Mouse (Mus musculus) hindbrain, embryonic 11.5 days (tissue): ENCODE measurements at regions not wholly inside any gene's neighbourhood (a gene's known extent, or its start where the extent isn't known, plus 50 kb on each side); places are given as distances from the start of the nearest gene placed in this dataset.

Source experiments
- ATAC-seq: fragments of 200-750 bp; cut with Nextera tagmentation; 2 replicates; pipeline ENCODE4 v1.8.0; 2017; ENCODE audit warnings: mild to moderate bottlenecking, moderate TSS enrichment, moderate library complexity; ENCODE audit not compliant: low FRiP score
- DNase-seq: peaks from one replicate; pipeline ENCODE4 v3.0.0-alpha.2; 2015; ENCODE audit warnings: low spot score
- H3K27ac ChIP-seq: fragments of 300-500 bp; sonication (generic); 2 replicates; pipeline ENCODE4 v1.5.1; 2014; ENCODE audit warnings: mild to moderate bottlenecking, low read depth, low read length
- H3K27me3 ChIP-seq: fragments of 300-500 bp; sonication (generic); 2 replicates; pipeline ENCODE4 v1.6.1; 2014; ENCODE audit warnings: mild to moderate bottlenecking, low read length, moderate library complexity, mixed read lengths; ENCODE audit not compliant: control insufficient read depth, insufficient read depth
- H3K36me3 ChIP-seq: fragments of 300-500 bp; sonication (generic); 2 replicates; pipeline ENCODE4 v1.6.1; 2014; ENCODE audit warnings: mild to moderate bottlenecking, low read length, moderate library complexity, mixed read lengths; ENCODE audit not compliant: control insufficient read depth, insufficient read depth
- H3K4me1 ChIP-seq: fragments of 300-500 bp; sonication (generic); replicated peaks from 2 replicates; pipeline ENCODE4 v1.6.1; 2014; ENCODE audit warnings: low read length, mixed read lengths; ENCODE audit not compliant: control insufficient read depth, insufficient read depth
- H3K4me2 ChIP-seq: fragments of 300-500 bp; sonication (generic); replicated peaks from 2 replicates; pipeline ENCODE4 v1.6.1; 2014; ENCODE audit warnings: mild to moderate bottlenecking, low read depth, low read length
- H3K4me3 ChIP-seq: fragments of 300-500 bp; sonication (generic); 2 replicates; pipeline ENCODE4 v1.5.1; 2014; ENCODE audit warnings: low read depth, low read length
- H3K9ac ChIP-seq: fragments of 300-500 bp; sonication (generic); 2 replicates; pipeline ENCODE4 v1.6.1; 2014; ENCODE audit warnings: low read depth, low read length
- H3K9me3 ChIP-seq: fragments of 300-500 bp; sonication (generic); 2 replicates; pipeline ENCODE4 v1.6.1; 2016; ENCODE audit warnings: low read length; ENCODE audit not compliant: control insufficient read depth
- WGBS: fragments of 180-500 bp; shearing (Covaris S2); extraction: QIAGEN DNeasy Blood & Tissue Kit; methylation state at CpG from one replicate; pipeline ENCODE4 v1.1.7; 2014; 5-methylcytosine and 5-hydroxymethylcytosine counted together

GRCm38 (mm10) chr10:21446641-21447040, 69.5 kb downstream of the Aldh8a1 start:
- H3K36me3 ChIP-seq, result no peaks in the 10 kb centered on the region
- ATAC-seq (no peak), DNase-seq (no peak)
- H3K9ac ChIP-seq, result no peak overlapping the region
- no peak overlapping the region for H3K4me3 ChIP-seq
- no peaks in the 10 kb centered on the region for H3K4me1 ChIP-seq
- WGBS, result 77% methylated on average over 12 of the region's 12 CpGs
- H3K27ac ChIP-seq, result no peak overlapping the region
- no peaks in the 10 kb centered on the region for H3K27me3 ChIP-seq
- H3K9me3 ChIP-seq, result no peaks in the 10 kb centered on the region
- no peak overlapping the region for H3K4me2 ChIP-seq

GRCm38 (mm10) chr10:21448132-21448531, 71.0 kb downstream of the Aldh8a1 start:
- DNase-seq (no peak), ATAC-seq (no peak)
- no peaks in the 10 kb centered on the region for H3K36me3 ChIP-seq
- no peaks in the 10 kb centered on the region for H3K4me1 ChIP-seq
- no peak overlapping the region for H3K27ac ChIP-seq
- H3K9ac ChIP-seq, result no peak overlapping the region
- H3K4me3 ChIP-seq, result no peak overlapping the region
- H3K9me3 ChIP-seq, result no peaks in the 10 kb centered on the region
- no peaks in the 10 kb centered on the region for H3K27me3 ChIP-seq
- 93% methylated on average over 3 of the region's 3 CpGs for WGBS
- H3K4me2 ChIP-seq, result no peak overlapping the region

- ATAC-seq, result no peak
- no peak for DNase-seq
- H3K4me1 ChIP-seq, result no peaks in the 10 kb centered on the region
- H3K27me3 ChIP-seq, result no peaks in the 10 kb centered on the region
- H3K27ac ChIP-seq, result no peak overlapping the region
- WGBS, result 88% methylated on average over 5 of the region's 5 CpGs
- H3K36me3 ChIP-seq, result no peaks in the 10 kb centered on the region
- H3K4me3 ChIP-seq, result no peak overlapping the region
- H3K9ac ChIP-seq, result no peak overlapping the region
- H3K4me2 ChIP-seq, result no peak overlapping the region
- H3K9me3 ChIP-seq, result no peaks in the 10 kb centered on the region
These were observed 71.9 kb downstream of the Aldh8a1 start for GRCm38 (mm10) chr10:21448942-21449341.

- no peak overlapping the region for H3K4me2 ChIP-seq
- no peaks in the 10 kb centered on the region for H3K36me3 ChIP-seq
- H3K4me1 ChIP-seq, result no peaks in the 10 kb centered on the region
- H3K27ac ChIP-seq, result no peak overlapping the region
- WGBS, result 94% methylated on average over 2 of the region's 2 CpGs
- H3K4me3 ChIP-seq, result no peak overlapping the region
- H3K27me3 ChIP-seq, result no peaks in the 10 kb centered on the region
- H3K9me3 ChIP-seq, result no peaks in the 10 kb centered on the region
- DNase-seq, result no peak
- H3K9ac ChIP-seq, result no peak overlapping the region
- ATAC-seq, result no peak
These were observed 75.5 kb downstream of the Aldh8a1 start for GRCm38 (mm10) chr10:21452611-21453010.

- Histone ChIP-seq H3K4me2 (no peak overlapping the region), H3K4me1 (no peaks in the 10 kb centered on the region), H3K27ac (no peak overlapping the region), H3K36me3 (no peaks in the 10 kb centered on the region), H3K4me3 (no peak overlapping the region), H3K9me3 (no peaks in the 10 kb centered on the region), H3K27me3 (no peaks in the 10 kb centered on the region), H3K9ac (no peak overlapping the region)
- DNase-seq, result no peak
- ATAC-seq, result no peak
- WGBS, result 86% methylated on average over 3 of the region's 3 CpGs
These were observed 76.4 kb downstream of the Aldh8a1 start for GRCm38 (mm10) chr10:21453527-21453926.

- Histone ChIP-seq H3K27ac (no peak overlapping the region), H3K4me3 (no peak overlapping the region), H3K36me3 (no peaks in the 10 kb centered on the region), H3K9ac (no peak overlapping the region), H3K27me3 (no peaks in the 10 kb centered on the region), H3K4me1 (no peaks in the 10 kb centered on the region), H3K4me2 (no peak overlapping the region), H3K9me3 (no peaks in the 10 kb centered on the region)
- WGBS, result 82% methylated on average over 5 of the region's 5 CpGs
- DNase-seq, result no peak
- ATAC-seq, result no peak
These were observed 77.1 kb downstream of the Aldh8a1 start for GRCm38 (mm10) chr10:21454153-21454552.

GRCm38 (mm10) chr10:21454757-21455156, 77.7 kb downstream of the Aldh8a1 start:
- Histone ChIP-seq H3K4me3 (no peak overlapping the region), H3K4me1 (no peaks in the 10 kb centered on the region), H3K36me3 (no peaks in the 10 kb centered on the region), H3K27ac (no peak overlapping the region), H3K4me2 (no peak overlapping the region), H3K27me3 (no peaks in the 10 kb centered on the region), H3K9ac (no peak overlapping the region), H3K9me3 (no peaks in the 10 kb centered on the region)
- DNase-seq (no peak), ATAC-seq (no peak)
- 91% methylated on average over 16 of the region's 16 CpGs for WGBS

GRCm38 (mm10) chr10:21455863-21456262, 78.8 kb downstream of the Aldh8a1 start:
- Histone ChIP-seq H3K4me1 (no peaks in the 10 kb centered on the region), H3K9ac (no peak overlapping the region), H3K9me3 (no peaks in the 10 kb centered on the region), H3K4me3 (no peak overlapping the region), H3K27ac (no peak overlapping the region), H3K36me3 (no peaks in the 10 kb centered on the region), H3K27me3 (no peaks in the 10 kb centered on the region), H3K4me2 (no peak overlapping the region)
- WGBS, result 51% methylated on average over 5 of the region's 5 CpGs
- DNase-seq (no peak), ATAC-seq (no peak)

- no peak for DNase-seq
- ATAC-seq, result no peak
- Histone ChIP-seq H3K4me2 (no peak overlapping the region), H3K9me3 (no peaks in the 10 kb centered on the region), H3K4me1 (no peaks in the 10 kb centered on the region), H3K27ac (no peak overlapping the region), H3K4me3 (no peak overlapping the region), H3K9ac (no peak overlapping the region), H3K27me3 (no peaks in the 10 kb centered on the region), H3K36me3 (no peaks in the 10 kb centered on the region)
- WGBS, result 68% methylated on average over 3 of the region's 3 CpGs
These were observed 79.3 kb downstream of the Aldh8a1 start for GRCm38 (mm10) chr10:21456359-21456758.
